Mouse (Mus musculus) cerebellum, adult 2 months (tissue): ENCODE measurements around the gene Dmbt1.
"Not testable (repeated sequence)": the region's sequence is repeated elsewhere in the genome, so short reads cannot be mapped to it uniquely, and the experiment has no call there.

Experiments used
- CTCF ChIP-seq: fragments of 200-500 bp; IDR thresholded peaks from 2 replicates; pipeline ENCODE4 v1.5.1; 2011; ENCODE audit warnings: low read depth, mild to moderate bottlenecking, control low read depth, low read length, moderate library complexity, borderline replicate concordance; ENCODE audit not compliant: insufficient read depth
- POLR2A ChIP-seq: fragments of 200-500 bp; IDR thresholded peaks from 2 replicates; pipeline ENCODE4 v1.6.1; 2011; ENCODE audit warnings: low read length, control low read depth, borderline replicate concordance; ENCODE audit not compliant: insufficient read depth

- TF ChIP-seq CTCF: peak; percentile 37; the same call in 1 of the 2 replicates
- not testable (repeated sequence) for TF ChIP-seq POLR2A
These were observed 13.5 kb downstream of the Dmbt1 start for GRCm38 (mm10) chr7:131045258-131045835.
